Mouse (Mus musculus): ENCODE data around the gene Sorbs2. TPM values are rescaled to one million over a fixed set of nuclear protein-coding genes. Genes with fewer than 3 reads are reported as not detected.

Gene Sorbs2
- polyA plus RNA-seq, 1 experiment from 2014 or later: 458 TPM

DNA sequence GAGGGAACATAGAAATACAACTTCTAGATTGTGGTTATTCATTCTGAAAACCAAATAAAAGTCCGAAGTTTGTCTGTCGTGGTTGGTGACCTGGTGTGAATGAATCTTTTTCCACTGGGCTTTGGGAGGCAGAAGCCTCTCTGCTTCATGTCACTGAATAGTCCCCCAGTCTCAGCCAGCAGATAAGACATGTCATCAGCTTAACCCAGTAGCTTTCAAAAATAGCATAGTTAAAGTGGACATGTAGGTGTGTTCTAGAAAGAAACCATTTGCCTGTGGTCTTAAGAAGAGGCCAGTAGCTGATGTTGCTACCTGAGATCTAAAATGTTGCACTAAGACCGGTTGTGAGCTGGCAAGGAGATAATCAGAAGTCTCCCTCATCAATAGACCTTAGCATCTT lies 150.4 kb downstream of the Sorbs2 start:
- Histone ChIP-seq H3K27me3 (replicated peaks) (no peaks in the 10 kb centered on the region), H3K27ac (ENCODE audit: poor library complexity, severe bottlenecking) (peak overlapping the region; percentile 96), H3K9ac (peak overlapping the region; percentile 87), H3K36me3 (peaks cover 10% of the 10 kb centered on the region; the same call in 1 of the 2 replicates), H3K4me3 (peak overlapping the region; percentile 66), H3K4me2 (peak overlapping the region; percentile 58), H3K9me3 (replicated peaks) (no peaks in the 10 kb centered on the region), H3K4me1 (replicated peaks) (peaks cover 33% of the 10 kb centered on the region)
- 6% methylated on average over 3 of the region's 3 CpGs for WGBS
- peak; percentile 77 for ATAC-seq (ENCODE audit: insufficient number of reproducible peaks, low FRiP score)

GRCm38 (mm10) chr8:45658458-45659325 lies 151.1 kb downstream of the Sorbs2 start:
- peak overlapping the region; percentile 66 for H3K4me3 ChIP-seq
- H3K27ac ChIP-seq (ENCODE audit: poor library complexity, severe bottlenecking): peak overlapping the region; percentile 96
- peak overlapping the region; percentile 87 for H3K9ac ChIP-seq
- no peaks in the 10 kb centered on the region for H3K9me3 ChIP-seq (replicated peaks)
- 0 out of 2 replicates have a peak, but pooled peaks cover 12% of the 10 kb centered on the region for H3K36me3 ChIP-seq
- H3K4me2 ChIP-seq: peak overlapping the region; percentile 58
- ATAC-seq (ENCODE audit: insufficient number of reproducible peaks, low FRiP score): peak; percentile 63
- 15% methylated on average over 18 of the region's 18 CpGs for WGBS
- peaks cover 36% of the 10 kb centered on the region for H3K4me1 ChIP-seq (replicated peaks)
- no peaks in the 10 kb centered on the region for H3K27me3 ChIP-seq (replicated peaks)

DNA sequence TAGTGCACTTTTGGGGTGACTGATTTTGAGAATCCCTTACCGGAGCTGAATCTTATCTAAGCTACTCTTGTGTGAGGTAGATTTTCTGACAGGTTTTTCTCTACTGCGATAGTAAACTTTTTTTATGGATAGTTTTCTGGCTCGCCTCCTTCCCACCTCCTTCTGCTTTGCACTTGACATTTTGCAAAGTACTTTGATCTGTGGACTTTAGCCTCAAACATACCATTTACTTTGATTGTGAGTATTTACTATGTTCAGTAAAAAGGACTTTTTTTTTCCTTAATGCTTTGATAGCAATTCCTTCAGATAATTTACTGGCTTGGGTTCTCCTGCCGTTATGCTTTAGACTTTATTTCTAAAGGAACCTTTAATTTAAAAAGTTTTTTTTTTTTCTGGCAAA lies 151.9 kb downstream of the Sorbs2 start:
- peak overlapping the region; percentile 96 for H3K27ac ChIP-seq (ENCODE audit: poor library complexity, severe bottlenecking)
- peak overlapping the region; percentile 58 for H3K4me2 ChIP-seq
- no peak for ATAC-seq (ENCODE audit: insufficient number of reproducible peaks, low FRiP score)
- peak overlapping the region; percentile 87 for H3K9ac ChIP-seq
- 0 out of 2 replicates have a peak, but pooled peaks cover 11% of the 10 kb centered on the region for H3K36me3 ChIP-seq
- 30% methylated on average over 4 of the region's 4 CpGs for WGBS
- H3K27me3 ChIP-seq (replicated peaks): no peaks in the 10 kb centered on the region
- no peaks in the 10 kb centered on the region for H3K9me3 ChIP-seq (replicated peaks)
- peaks cover 37% of the 10 kb centered on the region for H3K4me1 ChIP-seq (replicated peaks)
- peak overlapping the region; percentile 66 for H3K4me3 ChIP-seq

DNA sequence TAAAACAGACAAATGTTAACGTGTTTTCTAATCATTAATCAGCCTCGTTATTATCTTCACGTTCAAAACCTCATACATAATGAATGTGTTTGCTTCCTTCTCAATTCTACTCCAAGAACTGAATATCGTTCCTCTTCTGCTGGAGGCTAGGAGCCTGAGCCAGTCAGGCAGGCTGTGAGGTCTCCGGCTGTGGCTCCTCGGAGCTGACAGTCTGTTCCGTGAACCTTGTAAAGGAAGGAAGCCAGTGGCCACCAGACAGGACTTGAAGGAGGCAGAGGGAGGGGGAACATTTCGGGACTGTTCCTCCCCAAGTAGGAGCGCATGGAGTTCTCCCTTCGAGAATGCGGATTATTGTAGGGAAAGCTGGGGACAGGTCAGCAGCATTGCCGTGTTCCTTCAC lies 153.0 kb downstream of the Sorbs2 start:
- peak overlapping the region; percentile 90 for H3K9ac ChIP-seq
- no peaks in the 10 kb centered on the region for H3K27me3 ChIP-seq (replicated peaks)
- ATAC-seq (ENCODE audit: insufficient number of reproducible peaks, low FRiP score): no peak
- peaks cover 32% of the 10 kb centered on the region for H3K4me1 ChIP-seq (replicated peaks)
- H3K4me2 ChIP-seq: peak overlapping the region; percentile 67
- H3K9me3 ChIP-seq (replicated peaks): no peaks in the 10 kb centered on the region
- peak overlapping the region; percentile 86 for H3K27ac ChIP-seq (ENCODE audit: poor library complexity, severe bottlenecking)
- H3K4me3 ChIP-seq: peak overlapping the region; percentile 57
- H3K36me3 ChIP-seq: 0 out of 2 replicates have a peak, but pooled peaks cover 11% of the 10 kb centered on the region
- WGBS: 27% methylated on average over 12 of the region's 12 CpGs

DNA sequence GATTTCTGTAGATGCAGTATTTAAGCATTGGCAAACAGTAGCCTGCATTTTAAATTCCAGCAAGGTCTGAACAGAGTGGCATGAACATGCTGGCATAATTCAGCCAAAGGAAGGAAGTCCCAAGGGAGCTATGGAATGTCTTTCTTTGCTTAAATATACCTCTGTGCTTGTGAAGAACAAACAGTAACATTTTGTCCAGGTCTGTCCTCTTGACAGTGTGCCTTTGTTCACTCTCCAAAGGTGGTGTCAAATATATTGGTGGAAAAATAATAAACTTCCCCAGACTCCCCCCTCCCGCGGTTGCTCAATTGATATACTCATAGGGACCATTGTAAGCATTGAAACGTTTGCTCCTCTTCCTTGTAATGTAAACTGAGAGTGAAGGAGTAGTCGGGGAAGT lies 154.0 kb downstream of the Sorbs2 start:
- Histone ChIP-seq H3K27me3 (replicated peaks) (no peaks in the 10 kb centered on the region), H3K4me2 (peak overlapping the region; percentile 67), H3K9me3 (replicated peaks) (no peaks in the 10 kb centered on the region), H3K4me3 (peak overlapping the region; percentile 57), H3K4me1 (replicated peaks) (peaks cover 30% of the 10 kb centered on the region), H3K27ac (ENCODE audit: poor library complexity, severe bottlenecking) (peak overlapping the region; percentile 86), H3K9ac (peak overlapping the region; percentile 90), H3K36me3 (peaks cover 13% of the 10 kb centered on the region; the same call in 1 of the 2 replicates)
- WGBS: 39% methylated on average over 4 of the region's 4 CpGs
- ATAC-seq (ENCODE audit: insufficient number of reproducible peaks, low FRiP score): no peak

GRCm38 (mm10) chr8:45666221-45666620 lies 158.6 kb downstream of the Sorbs2 start:
- no peaks in the 10 kb centered on the region for H3K9me3 ChIP-seq (replicated peaks)
- H3K4me2 ChIP-seq: no peak overlapping the region
- peaks cover 17% of the 10 kb centered on the region for H3K36me3 ChIP-seq
- H3K9ac ChIP-seq: no peak overlapping the region; the same call in 1 of the 2 replicates
- H3K4me3 ChIP-seq: no peak overlapping the region
- H3K27me3 ChIP-seq (replicated peaks): no peaks in the 10 kb centered on the region
- ATAC-seq (ENCODE audit: insufficient number of reproducible peaks, low FRiP score): no peak
- peaks cover 25% of the 10 kb centered on the region for H3K4me1 ChIP-seq (replicated peaks)
- H3K27ac ChIP-seq (ENCODE audit: poor library complexity, severe bottlenecking): no peak overlapping the region
- 85% methylated on average over 7 of the region's 7 CpGs for WGBS

DNA sequence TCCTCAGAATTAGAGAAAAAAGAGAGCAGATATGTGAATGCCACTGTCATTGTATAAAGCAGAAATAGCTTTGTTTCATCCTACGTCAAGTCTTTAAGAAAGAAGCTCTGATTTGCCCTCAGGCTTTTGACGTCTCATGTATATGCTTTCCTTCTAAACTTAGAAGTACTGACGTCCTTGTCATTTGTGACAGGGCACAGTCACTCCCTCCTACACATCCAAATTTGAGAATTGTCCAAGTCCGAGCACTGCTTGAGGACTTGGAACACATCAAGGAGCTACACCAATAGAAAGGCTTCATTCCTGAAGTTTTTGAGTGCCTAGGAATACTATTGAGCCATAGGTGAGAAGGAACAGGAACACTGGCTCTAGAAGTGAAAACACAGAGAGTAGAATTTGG lies 165.6 kb downstream of the Sorbs2 start:
- WGBS: 56% methylated on average over 4 of the region's 4 CpGs
- no peaks in the 10 kb centered on the region for H3K27me3 ChIP-seq (replicated peaks)
- no peak for ATAC-seq (ENCODE audit: insufficient number of reproducible peaks, low FRiP score)

DNA sequence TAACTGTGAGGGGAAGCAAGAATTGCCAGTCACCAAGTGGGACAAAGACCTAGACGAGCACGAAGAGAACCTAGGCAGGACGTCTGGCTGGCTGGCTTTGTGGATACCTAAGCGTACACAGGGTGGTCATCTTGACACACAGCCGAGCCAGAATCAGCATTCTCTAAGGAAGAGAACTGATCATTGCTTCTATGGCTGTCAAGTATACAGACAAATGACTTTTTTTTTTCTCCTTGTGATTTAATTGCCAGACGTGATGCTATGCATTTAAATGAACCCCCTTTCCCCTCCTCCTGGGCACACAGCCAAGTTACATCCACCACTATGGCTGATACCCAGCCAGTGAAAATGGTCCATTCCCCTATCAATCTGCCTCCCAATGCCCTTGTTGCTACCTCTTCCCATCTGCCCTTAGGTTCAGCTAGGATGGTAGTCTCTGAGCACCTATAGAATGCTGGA lies 168.3 kb downstream of the Sorbs2 start:
- Histone ChIP-seq H3K4me2 (no peak overlapping the region), H3K9me3 (replicated peaks) (no peaks in the 10 kb centered on the region), H3K36me3 (peaks cover 18% of the 10 kb centered on the region), H3K9ac (no peak overlapping the region), H3K27ac (ENCODE audit: poor library complexity, severe bottlenecking) (no peak overlapping the region), H3K4me1 (replicated peaks) (peaks cover 31% of the 10 kb centered on the region), H3K27me3 (replicated peaks) (no peaks in the 10 kb centered on the region), H3K4me3 (no peak overlapping the region)
- ATAC-seq (ENCODE audit: insufficient number of reproducible peaks, low FRiP score): no peak
- 71% methylated on average over 6 of the region's 6 CpGs for WGBS

More for the DNA sequence above, 165.6 kb downstream of the Sorbs2 start:
- Histone ChIP-seq H3K4me1 (replicated peaks) (peaks cover 29% of the 10 kb centered on the region), H3K27ac (ENCODE audit: poor library complexity, severe bottlenecking) (no peak overlapping the region), H3K36me3 (peaks cover 3% of the 10 kb centered on the region), H3K4me3 (no peak overlapping the region), H3K9me3 (replicated peaks) (no peaks in the 10 kb centered on the region), H3K4me2 (no peak overlapping the region), H3K9ac (no peak overlapping the region)

GRCm38 (mm10) chr8:45677114-45677853 lies 169.7 kb downstream of the Sorbs2 start:
- Histone ChIP-seq H3K36me3 (peaks cover 21% of the 10 kb centered on the region), H3K4me1 (replicated peaks) (peaks cover 23% of the 10 kb centered on the region), H3K4me2 (no peak overlapping the region), H3K27me3 (replicated peaks) (no peaks in the 10 kb centered on the region), H3K4me3 (no peak overlapping the region), H3K9ac (no peak overlapping the region), H3K27ac (ENCODE audit: poor library complexity, severe bottlenecking) (no peak overlapping the region), H3K9me3 (replicated peaks) (no peaks in the 10 kb centered on the region)
- no peak for ATAC-seq (ENCODE audit: insufficient number of reproducible peaks, low FRiP score)
- 71% methylated on average over 10 of the region's 10 CpGs for WGBS

DNA sequence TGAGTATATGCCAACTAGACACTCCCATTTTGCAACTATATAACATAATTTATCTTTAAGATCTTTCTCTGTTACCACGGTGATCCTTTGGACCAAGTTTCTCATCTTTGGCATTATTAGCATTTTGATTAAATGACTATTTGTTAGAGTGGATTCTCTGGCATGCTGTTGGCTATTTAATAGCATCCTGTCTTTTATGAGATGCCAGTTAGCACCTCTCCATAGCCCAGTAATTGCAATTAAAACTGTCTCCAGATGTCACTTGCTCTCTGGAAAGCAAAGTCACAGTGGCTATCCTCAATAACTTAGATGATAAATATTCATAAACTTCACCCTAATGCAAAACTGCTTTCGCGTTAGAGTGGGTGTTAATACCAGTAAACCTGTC lies 170.3 kb downstream of the Sorbs2 start:
- Histone ChIP-seq H3K36me3 (peaks cover 25% of the 10 kb centered on the region), H3K4me3 (no peak overlapping the region), H3K27ac (ENCODE audit: poor library complexity, severe bottlenecking) (no peak overlapping the region), H3K9me3 (replicated peaks) (no peaks in the 10 kb centered on the region), H3K9ac (no peak overlapping the region), H3K27me3 (replicated peaks) (no peaks in the 10 kb centered on the region), H3K4me1 (replicated peaks) (peaks cover 24% of the 10 kb centered on the region), H3K4me2 (no peak overlapping the region)
- ATAC-seq (ENCODE audit: insufficient number of reproducible peaks, low FRiP score): no peak
- 94% methylated on average over 3 of the region's 3 CpGs for WGBS

DNA sequence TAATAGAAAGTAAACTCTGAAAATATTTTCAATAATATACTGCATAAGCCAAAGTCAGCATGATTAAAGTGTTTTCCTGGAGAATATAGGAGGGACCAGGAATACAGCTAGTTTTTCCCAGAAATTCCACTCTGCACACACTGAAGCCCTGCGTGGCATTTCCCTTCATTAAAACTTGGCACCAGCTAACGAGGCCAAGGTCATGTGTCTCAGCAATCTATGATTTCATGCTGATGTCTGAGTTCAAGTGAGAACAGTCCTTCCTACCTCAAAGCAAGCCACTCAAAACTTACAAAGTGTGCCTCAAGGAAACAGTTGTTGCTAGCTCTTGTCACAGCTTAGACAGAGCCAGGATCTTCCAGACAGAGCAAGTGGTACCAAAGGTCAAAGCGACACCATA lies 173.6 kb downstream of the Sorbs2 start:
- Histone ChIP-seq H3K36me3 (peaks cover 33% of the 10 kb centered on the region), H3K4me1 (replicated peaks) (peaks cover 17% of the 10 kb centered on the region), H3K27ac (ENCODE audit: poor library complexity, severe bottlenecking) (no peak overlapping the region), H3K4me3 (no peak overlapping the region), H3K9ac (no peak overlapping the region), H3K27me3 (replicated peaks) (no peaks in the 10 kb centered on the region), H3K4me2 (no peak overlapping the region), H3K9me3 (replicated peaks) (no peaks in the 10 kb centered on the region)
- no peak for ATAC-seq (ENCODE audit: insufficient number of reproducible peaks, low FRiP score)
- 58% methylated on average over 3 of the region's 3 CpGs for WGBS
